Mouse (Mus musculus) layer of hippocampus, adult 2 months (tissue): ENCODE data around the gene Cars2. TPM values are rescaled to one million over a fixed set of nuclear protein-coding genes. Genes with fewer than 3 reads are reported as not detected.
A peak's percentile ranks its signal among the peaks of the same experiment; 100 is the strongest.
"Not testable (repeated sequence)": the region's sequence is repeated elsewhere in the genome, so short reads cannot be mapped to it uniquely, and the experiment has no call there.

Experiments
- DNase-seq, 2 experiments: peaks; one replicate each; pipeline ENCODE4 v3.0.0; 2022; ENCODE audit warnings: low spot score in 2 of 2
- H3K27ac ChIP-seq: fragments of 200-600 bp; 2 replicates; pipeline ENCODE4 v1.8.1; 2022
- H3K4me3 ChIP-seq: fragments of 200-600 bp; 2 replicates; pipeline ENCODE4 v1.8.1; 2022; ENCODE audit warnings: mild to moderate bottlenecking
- CTCF ChIP-seq: fragments of 200-600 bp; conservative IDR thresholded peaks from 2 replicates; pipeline ENCODE4 v1.8.1; 2022; ENCODE audit warnings: antibody characterized with exemption, mild to moderate bottlenecking, moderate library complexity
- total RNA-seq, 2 experiments: library from RNA; stranded (reverse); gene quantifications; 2 replicates each; pipeline ENCODE4 v1.2.3; 2021

Cars2 gene
- total RNA-seq, 2 experiments from 2014 or later, result 22.7 to 26.5 TPM

GRCm38 (mm10) chr8:11517366-11518055 lies 33.1 kb downstream of the Cars2 start:
- DNase-seq, result peak in 1 of 2 experiments; percentile 57
- H3K4me3 ChIP-seq, result no peak overlapping the region
- H3K27ac ChIP-seq, result no peak overlapping the region
- TF ChIP-seq CTCF, result no peak

GRCm38 (mm10) chr8:11516292-11516691 lies 34.3 kb downstream of the Cars2 start:
- no peak for TF ChIP-seq CTCF
- no peak for DNase-seq
- Histone ChIP-seq H3K4me3 (no peak overlapping the region), H3K27ac (no peak overlapping the region)

- DNase-seq, result no peak
- H3K27ac ChIP-seq, result no peak overlapping the region
- H3K4me3 ChIP-seq, result no peak overlapping the region
- no peak for TF ChIP-seq CTCF
Measured at GRCm38 (mm10) chr8:11513247-11513646, 37.3 kb downstream of the Cars2 start.

GRCm38 (mm10) chr8:11512711-11513110 lies 37.9 kb downstream of the Cars2 start:
- no peak overlapping the region for H3K4me3 ChIP-seq
- H3K27ac ChIP-seq, result no peak overlapping the region
- no peak for DNase-seq
- no peak for TF ChIP-seq CTCF

GRCm38 (mm10) chr8:11510971-11511370 lies 39.6 kb downstream of the Cars2 start:
- Histone ChIP-seq H3K4me3 (no peak overlapping the region), H3K27ac (no peak overlapping the region)
- TF ChIP-seq CTCF, result peak; percentile 35
- no peak for DNase-seq

- H3K27ac ChIP-seq, result no peak overlapping the region
- no peak for DNase-seq
- H3K4me3 ChIP-seq, result no peak overlapping the region
- no peak for TF ChIP-seq CTCF
Measured at GRCm38 (mm10) chr8:11508880-11509279, 41.7 kb downstream of the Cars2 start.

- H3K27ac ChIP-seq, result no peak overlapping the region
- DNase-seq, result peak in 1 of 2 experiments; percentile 62
- TF ChIP-seq CTCF, result peak; percentile 72
- no peak overlapping the region for H3K4me3 ChIP-seq
Measured at GRCm38 (mm10) chr8:11506802-11507201, 43.8 kb downstream of the Cars2 start.

GRCm38 (mm10) chr8:11506074-11506473 lies 44.5 kb downstream of the Cars2 start:
- Histone ChIP-seq H3K27ac (no peak overlapping the region), H3K4me3 (no peak overlapping the region)
- no peak for TF ChIP-seq CTCF
- DNase-seq, result no peak

- Histone ChIP-seq H3K27ac (no peak overlapping the region), H3K4me3 (no peak overlapping the region)
- TF ChIP-seq CTCF, result no peak
- no peak for DNase-seq
Measured at GRCm38 (mm10) chr8:11503476-11504232, 46.9 kb downstream of the Cars2 start.

- no peak for TF ChIP-seq CTCF
- DNase-seq, result no peak
- Histone ChIP-seq H3K27ac (no peak overlapping the region), H3K4me3 (no peak overlapping the region)
Measured at GRCm38 (mm10) chr8:11498786-11499485, 51.6 kb downstream of the Cars2 start.

- H3K4me3 ChIP-seq, result peak overlapping the region; percentile 83
- DNase-seq, result no peak
- H3K27ac ChIP-seq, result no peak overlapping the region
- no peak for TF ChIP-seq CTCF
Measured at GRCm38 (mm10) chr8:11498281-11498680, 52.3 kb downstream of the Cars2 start.

- TF ChIP-seq CTCF, result 0 out of 2 replicates have a peak, but pooled peaks have one; percentile 22
- peak within 1 kb of the TSS; percentile 96 for H3K27ac ChIP-seq
- H3K4me3 ChIP-seq, result peak within 1 kb of the TSS; percentile 83
- peak; percentile 88 to 90 for DNase-seq
Measured at GRCm38 (mm10) chr8:11497017-11497990, 53.3 kb downstream of the Cars2 start, which contains the start of gene Naxd. Gene Naxd (plus strand): TSS chr8:11497506.

GRCm38 (mm10) chr8:11492340-11492739 lies 58.2 kb downstream of the Cars2 start:
- H3K27ac ChIP-seq, H3K4me3 ChIP-seq, DNase-seq: not testable (repeated sequence)
